Mouse (Mus musculus) CD4-positive naive resting alpha-beta T cell, adult 57 days (primary cell): ENCODE measurements around the gene Egln3. TPM values are rescaled to one million over a fixed set of nuclear protein-coding genes. Genes with fewer than 3 reads are reported as not detected.

ENCODE experiments used
- total RNA-seq: library from RNA; stranded (reverse); gene quantifications from one replicate; pipeline ENCODE4 v1.2.4, GENCODE M21; 2023

Gene Egln3
- 1.5 TPM for total RNA-seq

DNA sequence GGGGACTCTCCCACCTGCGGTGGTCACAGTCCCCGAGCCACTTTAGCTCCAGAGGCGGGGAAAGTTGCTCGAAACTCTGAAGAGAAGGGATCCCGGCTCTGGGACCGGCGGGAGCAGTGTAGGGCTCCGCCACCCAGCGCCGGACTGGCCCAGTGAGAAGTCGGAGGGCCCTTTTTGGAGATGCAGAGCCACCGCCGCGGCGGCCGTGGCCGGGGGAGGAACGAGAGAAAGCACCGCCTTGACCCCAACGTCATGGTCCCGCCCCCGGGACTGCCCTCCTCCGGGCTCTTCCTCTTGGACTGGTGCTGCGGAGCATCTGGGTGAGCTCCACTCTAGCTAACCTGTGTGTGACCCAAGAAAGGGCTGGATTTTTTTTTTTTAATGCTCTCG lies at the start of gene Egln3:
Gene Egln3, minus strand, starts transcription at position 205 of the 390 bp plus-strand sequence.

